Mouse (Mus musculus) frontal cortex, postnatal 10 days (tissue): ENCODE data around the gene Cnksr1.
A peak's percentile ranks its signal among the peaks of the same experiment; 100 is the strongest.

Source experiments
- DNase-seq, 2 experiments: peaks; one replicate each; pipeline ENCODE4 v3.0.0; 2022; ENCODE audit warnings: low spot score in 2 of 2, mixed read lengths in 1 of 2

Gene Cnksr1

GRCm38 (mm10) chr4:134203340-134203896, 34.8 kb downstream of the Cnksr1 start:
- DNase-seq: no peak

GRCm38 (mm10) chr4:134202904-134203303, 35.3 kb downstream of the Cnksr1 start, which contains the start of gene Gm7534:
TSS of gene Gm7534 (minus strand) at chr4:134203004.
- no peak for DNase-seq

GRCm38 (mm10) chr4:134199371-134199770, 38.8 kb downstream of the Cnksr1 start:
- DNase-seq: no peak

GRCm38 (mm10) chr4:134186268-134186667, 51.9 kb downstream of the Cnksr1 start:
- peak in 1 of 2 experiments; percentile 9 for DNase-seq

GRCm38 (mm10) chr4:134185569-134185968, 52.6 kb downstream of the Cnksr1 start:
- DNase-seq: no peak

GRCm38 (mm10) chr4:134183711-134184110, 54.5 kb downstream of the Cnksr1 start:
- no peak for DNase-seq

- no peak for DNase-seq
These were observed 56.4 kb downstream of the Cnksr1 start for GRCm38 (mm10) chr4:134181825-134182224.

GRCm38 (mm10) chr4:134181112-134181511, 57.1 kb downstream of the Cnksr1 start:
- no peak for DNase-seq
